Mouse (Mus musculus): ENCODE results near the gene Olfr1380. TPM values are rescaled to one million over a fixed set of nuclear protein-coding genes. Genes with fewer than 3 reads are reported as not detected.

Olfr1380 gene
- total RNA-seq, 1 experiment from 2014 or later, result not detected

GRCm38 (mm10) chr11:49613349-49613748 lies 56.7 kb downstream of the Olfr1380 start:
- peak; percentile 44 to 62 for ATAC-seq (replicated peaks in 1 of 2; ENCODE audit: insufficient read depth in 1 of 2, low FRiP score in 2 of 2, low TSS enrichment in 1 of 2, low read depth in 1 of 2, poor library complexity in 2 of 2, severe bottlenecking in 2 of 2)

Other genes starting within 250 kb of the Olfr1380 start
- not detected in 2 replicates for gene Olfr1391, start 234.1 kb upstream of the Olfr1380 start, total RNA-seq (2017)
- not detected in 2 replicates for gene Olfr1390, start 221.7 kb upstream of the Olfr1380 start, total RNA-seq (2017)
- not detected in 2 replicates for gene Olfr1389, start 133.8 kb upstream of the Olfr1380 start, total RNA-seq (2017)
- gene Olfr1388, start 120.3 kb upstream of the Olfr1380 start, total RNA-seq (2017), result 0.13 and 0.15 TPM in 2 replicates
- not detected in 2 replicates for gene Olfr1387, start 101.5 kb upstream of the Olfr1380 start, total RNA-seq (2017)
- gene Olfr1386, start 91.8 kb upstream of the Olfr1380 start, total RNA-seq (2017), result not detected in 2 replicates
- gene Olfr1385, start 67.8 kb upstream of the Olfr1380 start, total RNA-seq (2017), result not detected in 2 replicates
- gene Olfr1384, start 50.2 kb upstream of the Olfr1380 start, total RNA-seq (2017), result not detected in 2 replicates
- not detected in 2 replicates for gene Olfr1383, start 37.2 kb upstream of the Olfr1380 start, total RNA-seq (2017)
- gene Olfr1382, start 28.6 kb upstream of the Olfr1380 start, total RNA-seq (2017), result not detected in 2 replicates
- gene Olfr1381, start 13.4 kb upstream of the Olfr1380 start, total RNA-seq (2017), result not detected in 2 replicates
- gene Flt4, start 52.4 kb downstream of the Olfr1380 start, total RNA-seq (2017), result 0.13 TPM in 1 of 2 replicates, not detected in the other
- gene Scgb3a1, start 106.7 kb downstream of the Olfr1380 start, total RNA-seq (2017), result 0.94 TPM in 1 of 2 replicates, not detected in the other
- 55.0 and 95.4 TPM in 2 replicates for gene Cnot6, start 155.8 kb downstream of the Olfr1380 start, total RNA-seq (2017)
- gene Gfpt2, start 237.3 kb downstream of the Olfr1380 start, total RNA-seq (2017), result 1.0 and 1.4 TPM in 2 replicates